Mouse (Mus musculus) cerebellum, adult 9-11 months (tissue): ENCODE data around the gene Usp22.
"Not testable (repeated sequence)": the region's sequence is repeated elsewhere in the genome, so short reads cannot be mapped to it uniquely, and the experiment has no call there.

Experiments
- DNase-seq: peaks from one replicate; pipeline ENCODE4 v3.0.0; 2022

Usp22 gene

DNA sequence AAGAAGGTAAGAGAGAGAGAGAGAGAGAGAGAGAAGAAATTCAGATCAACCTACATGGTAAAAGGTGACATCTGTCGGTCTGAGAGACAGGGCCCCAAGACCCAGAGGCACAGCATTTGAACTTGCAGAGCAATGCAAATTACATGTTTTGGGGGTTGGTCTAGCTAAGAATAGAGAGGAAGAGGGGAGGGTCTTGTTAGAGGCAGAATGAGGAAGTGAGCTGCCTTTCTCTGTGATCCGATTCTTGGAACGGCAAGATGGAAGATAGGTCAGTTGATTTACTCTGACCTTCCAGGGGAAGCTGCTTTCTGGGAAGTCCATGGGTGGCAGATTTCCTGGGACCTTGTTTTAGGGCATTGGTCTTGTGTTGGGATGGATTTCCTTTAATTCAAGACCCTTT is 32.6 kb downstream of the Usp22 start:
- no peak for DNase-seq

- DNase-seq = no peak
These were observed 33.2 kb downstream of the Usp22 start for GRCm38 (mm10) chr11:61141693-61142092.

GRCm38 (mm10) chr11:61132943-61133342 is 41.9 kb downstream of the Usp22 start:
- DNase-seq = no peak

GRCm38 (mm10) chr11:61130646-61131045 is 44.2 kb downstream of the Usp22 start:
- DNase-seq = not testable (repeated sequence)

GRCm38 (mm10) chr11:61129305-61129704 is 45.5 kb downstream of the Usp22 start:
- DNase-seq = no peak

DNA sequence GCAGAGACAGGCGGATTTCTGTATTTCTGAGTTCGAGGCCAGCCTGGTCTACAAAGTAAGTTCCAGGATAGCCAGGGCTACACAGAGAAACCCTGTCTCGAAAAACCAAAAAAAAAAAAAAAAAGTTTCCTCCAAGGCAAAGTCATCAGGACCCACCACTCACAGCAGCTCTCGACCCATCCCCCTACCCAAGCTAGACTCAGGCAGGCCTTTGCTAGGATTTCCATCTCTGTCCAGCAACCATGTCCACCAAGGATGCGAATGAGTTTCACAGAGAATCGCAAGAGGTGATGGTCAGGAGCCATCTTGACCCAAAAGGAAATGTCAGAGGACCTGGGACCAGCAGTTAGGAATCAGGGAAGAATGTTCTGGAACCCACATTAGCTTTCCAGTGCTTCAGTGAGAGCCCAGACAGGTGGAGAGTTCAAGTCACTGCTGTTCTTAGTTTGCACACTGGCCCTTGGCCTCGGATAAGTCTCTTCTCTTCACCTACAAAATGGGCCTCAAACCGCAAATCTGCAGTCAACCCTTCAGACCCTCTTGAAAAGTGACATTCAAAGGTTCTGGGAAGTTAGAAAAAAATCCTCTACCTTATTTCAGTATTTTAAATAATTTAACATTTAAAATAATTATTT is 47.3 kb downstream of the Usp22 start:
- DNase-seq = no peak

DNA sequence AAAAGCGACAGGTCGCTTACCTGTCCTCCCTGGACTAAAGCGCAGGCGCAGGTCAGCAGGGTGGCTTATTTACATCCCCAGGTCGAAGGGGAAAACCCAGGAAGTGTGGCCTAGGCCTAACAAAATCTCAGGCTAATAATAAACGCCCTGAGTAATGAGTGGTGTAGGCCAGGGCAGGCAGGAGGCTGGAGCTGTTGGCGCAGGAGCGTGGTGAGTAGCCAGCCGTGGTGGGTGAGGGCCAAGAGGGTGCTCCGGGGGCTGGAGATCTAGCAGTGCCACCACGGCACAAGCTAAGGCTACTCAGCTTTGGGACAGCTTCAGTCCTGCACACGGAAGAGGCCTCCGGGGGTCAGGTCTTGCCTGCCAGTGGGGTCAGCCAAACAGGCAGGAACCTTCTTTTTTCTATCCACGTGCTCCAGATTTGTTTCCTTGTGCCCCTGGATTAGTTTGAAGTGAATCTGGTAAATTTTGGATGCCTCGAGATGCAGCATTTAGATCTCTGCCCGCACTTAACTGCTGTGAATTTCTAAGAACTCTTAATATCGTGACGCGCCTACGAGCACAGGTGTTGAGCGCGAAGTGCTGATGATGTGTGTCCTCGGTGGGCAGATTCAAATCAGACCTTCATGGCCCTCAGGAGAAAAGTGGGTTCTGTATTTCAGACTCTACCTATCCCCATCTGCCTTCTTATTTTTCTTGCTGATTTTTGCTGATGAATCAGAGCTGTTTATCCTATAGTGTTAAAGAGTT is 48.1 kb downstream of the Usp22 start, which contains the start of gene Tnfrsf13b:
Tnfrsf13b (plus strand) TSS at position 150 of the 750 bp plus-strand sequence.
- no peak for DNase-seq

DNA sequence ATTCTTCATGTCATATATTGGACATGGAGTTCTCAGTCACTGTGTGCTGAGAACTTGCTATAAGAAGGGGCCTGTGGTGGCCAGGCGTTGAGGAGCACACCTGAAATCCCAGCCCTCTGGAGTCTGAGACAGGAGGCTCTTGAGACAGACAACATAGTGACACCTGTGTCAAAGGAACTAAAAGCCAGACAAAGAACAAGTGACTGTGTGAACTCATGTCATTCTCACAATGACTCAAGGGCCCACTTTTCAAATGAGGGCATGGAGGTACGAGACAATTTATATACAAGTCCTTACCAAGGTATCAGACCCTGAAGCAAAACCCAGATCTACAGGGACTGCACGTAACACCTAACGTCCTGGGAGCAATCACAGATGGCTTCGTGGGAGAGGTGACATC is 48.9 kb downstream of the Usp22 start:
- no peak for DNase-seq

DNA sequence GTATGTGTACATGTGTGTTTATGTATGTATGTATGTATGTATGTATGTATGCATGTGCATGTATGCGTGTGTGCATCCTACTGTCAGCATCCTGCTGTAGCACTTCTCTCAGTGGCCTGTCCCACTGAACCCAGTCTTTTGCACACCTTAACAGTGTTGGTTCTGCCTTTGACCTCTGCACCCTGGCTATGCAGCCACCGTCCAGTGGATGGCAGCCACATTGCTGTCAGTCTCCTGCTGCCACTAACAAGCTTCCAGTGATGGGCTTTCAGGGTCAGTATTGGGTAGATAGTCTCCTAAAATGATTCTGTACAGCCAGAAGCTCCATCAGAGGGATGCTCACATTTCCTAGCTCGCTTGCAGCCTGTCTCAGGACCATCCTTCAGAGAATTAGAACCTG is 51.0 kb downstream of the Usp22 start:
- no peak for DNase-seq

- DNase-seq = no peak
These were observed 52.0 kb downstream of the Usp22 start for GRCm38 (mm10) chr11:61122769-61123288.

GRCm38 (mm10) chr11:61122283-61122768 is 52.5 kb downstream of the Usp22 start:
- no peak for DNase-seq

- no peak for DNase-seq
These were observed 54.8 kb downstream of the Usp22 start for GRCm38 (mm10) chr11:61119996-61120583.

DNA sequence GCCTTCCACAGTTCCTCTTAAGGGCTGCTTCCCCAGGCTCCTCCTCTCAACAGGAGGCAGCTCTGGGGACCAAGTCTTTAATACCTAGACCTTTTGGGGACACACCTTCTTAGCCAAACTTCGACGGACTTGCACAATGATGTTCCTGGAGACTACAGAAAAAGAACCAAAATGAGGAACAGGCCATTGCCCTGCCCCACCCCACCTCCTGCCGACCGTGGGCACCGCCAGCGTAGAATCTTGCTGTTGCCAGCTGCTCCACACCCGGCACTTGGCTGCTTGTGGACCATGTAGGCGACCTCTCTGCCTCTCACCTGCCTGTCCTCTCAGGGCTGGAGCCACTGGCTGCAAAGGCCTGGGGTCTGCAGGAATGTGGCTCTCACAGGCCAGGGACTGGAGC is 58.6 kb downstream of the Usp22 start:
- DNase-seq = no peak

DNA sequence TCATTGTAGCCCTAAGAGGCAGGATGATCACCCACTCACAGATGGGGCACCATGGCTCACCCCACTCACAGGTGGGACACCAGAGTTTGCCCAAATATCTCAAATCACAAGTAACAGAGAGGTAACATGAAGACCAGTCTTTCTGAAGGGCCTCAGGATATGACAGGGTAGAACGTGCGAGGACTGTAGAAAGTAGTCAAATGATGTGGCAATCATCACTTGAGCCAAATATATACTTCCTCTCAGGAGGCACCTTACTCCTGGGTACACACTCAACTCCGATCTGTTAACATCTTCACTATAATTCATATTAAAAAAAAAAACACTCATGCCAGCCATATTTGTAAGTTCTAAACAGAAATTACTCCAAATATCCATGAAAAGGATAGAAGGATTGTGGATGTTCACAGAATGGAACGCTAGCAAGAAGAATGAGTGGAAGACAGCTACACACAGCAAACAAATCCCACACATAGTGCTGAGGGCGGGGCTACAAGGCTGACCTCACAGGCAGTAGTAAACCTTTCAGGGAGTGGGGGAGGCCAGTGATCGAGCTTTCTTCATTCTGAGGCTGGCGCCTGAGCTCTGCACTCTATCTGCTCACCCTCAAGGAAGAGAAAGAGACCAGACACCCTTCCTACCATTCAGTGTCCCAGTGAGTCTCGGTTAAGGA is 62.4 kb downstream of the Usp22 start:
- no peak for DNase-seq

- no peak for DNase-seq
These were observed 63.4 kb downstream of the Usp22 start for GRCm38 (mm10) chr11:61111472-61111871.

- no peak for DNase-seq
These were observed 63.9 kb downstream of the Usp22 start for GRCm38 (mm10) chr11:61110928-61111327.

- no peak for DNase-seq
These were observed 64.7 kb downstream of the Usp22 start for GRCm38 (mm10) chr11:61110113-61110512.

DNA sequence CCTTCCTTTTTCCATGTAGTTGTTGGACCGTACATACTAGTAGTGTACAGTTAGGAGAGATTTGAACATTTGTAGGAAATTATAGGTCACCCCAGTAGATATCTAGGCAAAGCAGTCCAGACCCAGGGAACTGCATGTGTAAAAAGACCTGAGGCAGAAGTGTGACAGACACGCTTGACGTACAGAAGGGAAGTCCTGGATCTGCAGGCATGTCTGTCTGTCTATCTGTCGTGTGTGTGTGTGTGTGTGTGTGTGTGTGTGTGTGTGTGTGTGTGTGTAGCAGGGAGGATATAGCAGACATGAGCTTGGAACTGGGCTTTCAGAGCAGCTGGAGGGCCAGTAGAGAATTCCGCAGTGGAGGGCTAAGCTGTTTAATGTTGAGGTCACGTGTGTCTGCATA is 65.1 kb downstream of the Usp22 start:
- no peak for DNase-seq

DNA sequence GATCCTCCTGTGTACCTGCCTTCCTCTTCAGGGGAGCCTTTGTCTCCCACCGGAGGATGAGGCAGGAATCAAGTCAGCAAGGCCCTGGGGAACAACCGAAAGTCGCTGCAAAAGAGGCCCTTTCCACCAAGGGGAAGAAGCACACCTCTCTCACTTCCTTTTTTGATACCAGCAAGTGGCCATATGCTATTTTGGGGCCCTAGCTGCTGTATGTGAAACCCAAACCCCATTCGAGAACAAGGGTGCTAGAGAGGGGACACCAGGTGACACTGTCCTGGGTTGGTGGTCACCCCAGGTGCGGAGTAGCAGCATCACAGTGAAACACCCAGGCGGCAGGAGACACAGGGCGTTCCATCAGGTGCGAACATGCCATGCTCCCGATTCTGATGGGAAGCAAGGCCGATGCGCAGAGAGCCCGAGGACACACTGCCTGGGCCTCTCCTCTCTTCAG is 65.9 kb downstream of the Usp22 start:
- no peak for DNase-seq

GRCm38 (mm10) chr11:61104241-61104901 is 70.5 kb downstream of the Usp22 start:
- DNase-seq = peak; percentile 80

GRCm38 (mm10) chr11:61102397-61103339 is 72.2 kb downstream of the Usp22 start:
- DNase-seq = no peak
